Mouse (Mus musculus): ENCODE measurements at regions not wholly inside any gene's neighbourhood (a gene's known extent, or its start where the extent isn't known, plus 50 kb on each side); places are given as distances from the start of the nearest gene placed in this dataset.
A peak's percentile ranks its signal among the peaks of the same experiment; 100 is the strongest.

GRCm38 (mm10) chr12:31130434-31130833 lies 56.8 kb downstream of the Fam110c start:
- DNase-seq (ENCODE audit: low spot score in 2 of 2) = no peak

DNA sequence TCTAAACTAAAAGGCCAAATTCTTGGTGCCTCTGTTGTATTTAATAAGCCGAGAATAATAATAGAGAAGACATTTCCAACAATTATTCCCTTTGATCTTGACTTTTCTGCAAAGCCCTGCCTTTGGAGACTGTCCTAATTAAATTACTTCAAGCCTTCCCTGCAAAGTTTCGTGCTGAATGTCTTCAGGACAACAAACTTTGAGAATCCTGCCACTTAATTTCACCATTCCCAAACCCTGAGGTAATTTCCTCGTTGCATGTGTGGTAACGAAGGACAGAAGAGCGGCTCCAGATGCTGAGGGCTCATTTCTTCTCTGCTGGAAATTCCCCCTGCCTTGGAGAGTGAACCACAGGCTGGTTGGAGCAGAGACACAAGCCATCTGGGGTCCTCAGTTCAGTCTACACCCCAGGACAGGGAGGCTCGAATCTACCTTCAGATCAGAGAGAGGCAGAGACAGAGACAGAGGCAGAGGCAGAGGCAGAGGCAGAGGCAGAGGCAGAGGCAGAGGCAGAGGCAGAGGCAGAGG lies 60.9 kb downstream of the Fam110c start:
- no peak for DNase-seq (ENCODE audit: low spot score in 2 of 2)

GRCm38 (mm10) chr12:31136364-31136763 lies 62.7 kb downstream of the Fam110c start:
- no peak for DNase-seq (ENCODE audit: low spot score in 2 of 2)

DNA sequence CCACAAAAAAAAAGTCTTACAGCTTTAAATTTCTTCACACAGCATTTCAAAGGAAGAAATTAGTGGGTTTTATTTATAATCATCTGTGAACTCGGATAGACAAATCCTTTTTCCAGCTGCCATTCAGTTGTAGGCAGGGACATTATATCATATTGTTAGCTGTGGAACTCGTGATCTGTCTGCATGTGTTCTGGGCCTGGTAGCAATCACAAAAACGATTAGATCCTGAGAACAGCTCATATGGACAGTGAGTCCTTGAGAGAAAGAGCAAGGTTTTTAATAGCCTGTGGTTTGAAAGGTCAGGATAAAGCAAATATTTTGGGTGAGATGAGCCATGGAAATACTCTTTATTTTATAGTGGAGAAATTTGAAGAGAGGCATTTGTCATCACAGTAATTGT lies 63.2 kb downstream of the Fam110c start:
- no peak for DNase-seq (ENCODE audit: low spot score in 2 of 2)

DNA sequence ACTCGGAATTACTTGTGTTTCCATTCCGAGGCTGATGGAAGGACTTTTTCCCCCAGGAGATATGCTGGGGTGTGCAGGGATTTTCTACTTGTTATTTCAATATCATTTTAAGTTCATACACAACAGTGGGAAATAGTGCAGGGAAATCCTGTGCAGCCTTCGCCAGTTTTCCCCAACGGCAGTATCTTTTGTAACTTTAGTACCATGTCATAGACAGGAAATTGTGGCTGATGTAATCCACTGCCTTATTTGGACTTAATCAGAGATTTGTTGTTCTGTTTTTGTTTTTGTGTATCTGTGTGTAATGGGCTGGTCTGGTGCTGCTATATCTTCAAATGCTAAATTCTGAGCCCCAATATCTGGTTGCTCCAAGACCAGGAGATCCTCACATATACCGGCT lies 63.8 kb downstream of the Fam110c start:
- no peak for DNase-seq (ENCODE audit: low spot score in 2 of 2)

- no peak for DNase-seq (ENCODE audit: low spot score in 2 of 2)
Observed at GRCm38 (mm10) chr12:31139853-31140252, 66.2 kb downstream of the Fam110c start.

GRCm38 (mm10) chr12:31143266-31143665 lies 69.6 kb downstream of the Fam110c start:
- no peak for DNase-seq (ENCODE audit: low spot score in 2 of 2)

GRCm38 (mm10) chr12:31145032-31145781 lies 71.5 kb downstream of the Fam110c start:
- DNase-seq (ENCODE audit: low spot score in 2 of 2) = no peak

- no peak for DNase-seq (ENCODE audit: low spot score in 2 of 2)
Observed at GRCm38 (mm10) chr12:31148417-31149356, 75.0 kb downstream of the Fam110c start.

GRCm38 (mm10) chr12:31153720-31154119 lies 80.1 kb downstream of the Fam110c start:
- DNase-seq (ENCODE audit: low spot score in 2 of 2) = no peak

DNA sequence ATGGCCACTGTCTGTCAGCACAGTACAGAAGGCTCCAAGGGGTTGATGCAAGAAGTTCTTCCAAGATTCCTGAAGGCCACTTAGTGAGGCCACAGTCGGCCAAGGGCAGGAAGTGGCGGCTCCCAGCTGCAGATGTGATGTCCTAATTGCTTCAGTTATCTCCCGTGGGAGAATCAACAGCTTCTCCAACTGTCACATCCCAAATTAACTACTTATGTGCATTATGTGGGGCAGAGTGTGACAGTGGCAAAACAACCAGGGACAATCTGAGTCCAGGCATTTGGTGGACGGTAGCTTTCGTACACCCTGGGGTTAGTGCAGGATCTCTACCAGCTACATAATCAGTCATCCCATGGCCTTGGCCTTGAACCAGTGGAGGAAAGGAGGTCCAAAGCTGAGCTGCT lies 80.9 kb downstream of the Fam110c start:
- DNase-seq (ENCODE audit: low spot score in 2 of 2) = no peak

DNA sequence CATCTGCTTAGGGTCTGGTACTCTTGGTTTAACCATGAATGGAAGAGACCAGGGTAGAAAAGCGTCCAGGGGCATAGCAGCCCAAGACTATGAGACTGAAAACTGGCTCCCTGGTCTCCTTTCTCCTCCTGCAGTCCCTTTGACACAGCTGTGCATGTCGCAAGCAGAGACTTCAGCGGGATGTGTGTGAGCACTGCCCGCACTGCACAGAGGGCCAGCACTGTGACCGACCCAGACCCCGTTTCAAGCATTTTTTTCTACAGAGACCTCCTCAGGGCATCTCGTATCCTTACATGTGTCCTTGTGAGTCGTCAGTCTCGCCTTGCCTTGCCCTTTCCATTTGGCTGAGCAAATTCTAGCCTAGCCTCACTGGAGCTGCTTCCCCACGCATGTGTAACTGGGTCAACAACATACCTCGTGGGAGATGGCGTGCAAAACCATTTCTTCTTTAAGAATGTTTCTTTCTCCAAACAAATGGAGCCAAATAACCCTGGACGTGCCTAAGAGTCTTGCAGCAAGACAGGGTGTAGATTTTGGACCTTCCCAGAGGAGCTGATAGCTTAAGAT lies 82.6 kb downstream of the Fam110c start:
- DNase-seq (ENCODE audit: low spot score in 2 of 2) = no peak

GRCm38 (mm10) chr12:31157453-31157852 lies 83.1 kb upstream of the Gm6993 start:
- no peak for DNase-seq (ENCODE audit: low spot score in 2 of 2)

DNA sequence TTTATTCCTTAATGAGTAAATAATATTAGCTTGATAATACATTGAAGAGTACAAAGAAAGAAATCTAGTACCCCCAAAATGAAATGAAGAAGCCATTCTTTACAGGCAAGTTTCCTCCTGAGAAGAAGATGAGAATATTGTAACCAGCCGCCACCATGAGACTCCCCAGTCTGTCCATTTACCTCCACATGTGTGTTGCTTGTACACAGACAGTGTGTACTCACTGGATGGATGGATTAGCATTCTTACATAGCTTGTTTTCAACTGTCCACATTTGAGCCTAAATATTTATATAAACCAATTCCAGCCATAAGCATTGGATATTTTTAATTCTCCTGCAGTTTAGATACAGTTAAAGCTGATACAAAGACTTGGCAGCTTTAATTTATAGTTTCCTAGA lies 82.7 kb upstream of the Gm6993 start:
- no peak for DNase-seq (ENCODE audit: low spot score in 2 of 2)

- no peak for DNase-seq (ENCODE audit: low spot score in 2 of 2)
Observed at GRCm38 (mm10) chr12:31158885-31159284, 81.7 kb upstream of the Gm6993 start.

DNA sequence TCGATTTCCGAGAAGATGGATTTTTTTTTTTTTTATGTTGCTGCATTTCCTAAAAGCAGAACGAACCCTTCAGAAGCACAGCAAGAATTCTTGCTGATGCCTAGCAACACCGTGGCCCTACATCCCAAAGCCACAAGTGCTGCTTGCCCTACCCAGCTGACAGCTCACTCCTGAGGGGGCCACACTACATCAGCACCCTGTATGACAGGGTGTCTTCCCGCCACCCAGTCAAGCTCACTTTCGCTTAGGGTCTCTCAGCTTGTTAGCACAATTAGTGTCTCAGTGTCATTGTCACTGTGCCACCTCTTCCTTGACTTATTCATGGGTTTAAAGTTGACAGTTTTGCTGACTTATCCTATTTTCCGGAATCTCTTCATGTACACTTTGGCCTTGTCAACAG lies 81.2 kb upstream of the Gm6993 start:
- no peak for DNase-seq (ENCODE audit: low spot score in 2 of 2)

GRCm38 (mm10) chr12:31168221-31168890 lies 72.2 kb upstream of the Gm6993 start:
- peak; percentile 34 to 55 for DNase-seq (ENCODE audit: low spot score in 2 of 2)

DNA sequence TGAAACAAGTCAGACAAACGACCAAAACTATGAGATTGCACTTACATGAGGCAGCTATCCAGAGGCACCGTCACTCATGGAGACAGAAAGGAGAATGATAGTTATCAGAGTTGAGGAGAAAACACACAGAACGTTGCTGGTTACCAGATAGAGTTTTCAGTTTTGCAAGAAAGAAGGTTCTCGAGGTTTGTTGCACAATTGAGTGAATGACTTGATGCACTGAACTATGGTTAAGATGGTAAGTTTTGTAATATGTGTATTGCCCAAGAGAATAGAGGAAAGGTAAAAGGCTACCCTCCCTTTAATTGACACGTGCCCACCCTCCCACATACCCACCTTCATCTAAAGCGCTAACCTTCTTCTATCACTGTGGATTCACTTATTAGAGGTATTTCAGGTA lies 70.5 kb upstream of the Gm6993 start:
- DNase-seq (ENCODE audit: low spot score in 2 of 2) = no peak

GRCm38 (mm10) chr12:31170546-31171160 lies 69.9 kb upstream of the Gm6993 start:
- DNase-seq (ENCODE audit: low spot score in 2 of 2) = peak; percentile 44 to 46

DNA sequence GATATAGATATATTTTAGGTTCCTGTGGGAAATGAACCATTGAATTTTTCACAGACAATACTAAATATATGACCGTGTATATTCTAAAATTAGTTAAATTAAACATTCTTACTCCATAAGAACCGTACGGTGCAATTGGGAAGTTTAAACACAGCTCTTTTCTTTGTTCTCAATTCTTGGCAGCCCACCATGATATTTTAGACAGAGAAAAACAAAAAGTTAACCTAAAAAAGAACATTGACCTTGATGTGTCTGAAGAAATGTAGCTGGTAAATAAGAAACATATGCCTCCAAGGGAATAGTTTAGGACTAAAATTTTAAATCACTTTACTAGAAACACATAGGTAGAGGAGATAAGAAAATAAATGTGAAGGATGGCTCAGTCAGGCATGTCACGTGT lies 68.6 kb upstream of the Gm6993 start:
- no peak for DNase-seq (ENCODE audit: low spot score in 2 of 2)

Data from layer of hippocampus, postnatal 10 days (tissue).